Mouse (Mus musculus): ENCODE data around the gene Rbm8a. TPM values are rescaled to one million over a fixed set of nuclear protein-coding genes. Genes with fewer than 3 reads are reported as not detected.
"Not testable (repeated sequence)": the region's sequence is repeated elsewhere in the genome, so short reads cannot be mapped to it uniquely, and the experiment has no call there.

The Rbm8a gene
- total and polyA plus RNA-seq, 3 experiments, result 231 to 363 TPM; not detected in 1

- no peaks in the 10 kb centered on the region for H3K9me3 ChIP-seq (replicated peaks; ENCODE audit: insufficient read depth, low read length)
- H3K9ac ChIP-seq (ENCODE audit: control insufficient read depth, low read depth, low read length, poor library complexity, severe bottlenecking), result no peak overlapping the region
- H3K79me2 ChIP-seq (ENCODE audit: control insufficient read depth, insufficient read depth, low read length, poor library complexity), result no peaks in the 10 kb centered on the region
- peak; percentile 80 for DNase-seq (ENCODE audit: low read depth, low spot score)
- H3K4me1 ChIP-seq (ENCODE audit: control insufficient read depth in 1 of 2, insufficient read depth in 2 of 2, low read length in 2 of 2), result peaks cover 0 to 14% of the 10 kb centered on the region in 2 experiments; a peak in 2 of 4 replicates
- no peaks in the 10 kb centered on the region for H3K36me3 ChIP-seq (ENCODE audit: control insufficient read depth in 1 of 2, insufficient read depth in 2 of 2, low read length in 2 of 2)
- TF ChIP-seq SMC3 (IDR thresholded peaks at IDR 0.05; ENCODE audit: low read depth, low read length) (peak; percentile 79), ZC3H11A (IDR thresholded peaks at IDR 0.05; ENCODE audit: low read depth, low read length) (peak; percentile 62), USF1 (IDR thresholded peaks at IDR 0.05; ENCODE audit: low read depth, low read length) (0 out of 2 replicates have a peak, but pooled peaks have one; percentile 10), TAL1 (IDR thresholded peaks at IDR 0.05; ENCODE audit: low read length) (no peak), RAD21 (IDR thresholded peaks at IDR 0.05; ENCODE audit: low read depth, low read length) (peak; percentile 76), ELF1 (IDR thresholded peaks at IDR 0.05; ENCODE audit: low read depth, low read length) (0 out of 2 replicates have a peak, but pooled peaks have one; percentile 25), UBTF (IDR thresholded peaks at IDR 0.05; ENCODE audit: borderline replicate concordance, insufficient read depth, low read depth, low read length) (no peak), SIN3A (IDR thresholded peaks at IDR 0.05; ENCODE audit: low read length) (0 out of 2 replicates have a peak, but pooled peaks have one; percentile 28), CTCF (IDR thresholded peaks at IDR 0.05 in 2 of 3, conservative IDR thresholded peaks at IDR 0.05 in 1 of 3; ENCODE audit: control insufficient read depth in 1 of 3, insufficient read depth in 1 of 3, low read depth in 2 of 3, low read length in 3 of 3, poor library complexity in 1 of 3, severe bottlenecking in 1 of 3) (peak; percentile 81 to 89 (median 85))
- no peak overlapping the region for H3K27ac ChIP-seq (ENCODE audit: control insufficient read depth, low read depth, low read length)
- no peak overlapping the region for H3K4me3 ChIP-seq (ENCODE audit: control insufficient read depth in 1 of 2, insufficient read depth in 1 of 2, low read depth in 2 of 2, low read length in 2 of 2)
- H3K27me3 ChIP-seq (ENCODE audit: control insufficient read depth in 1 of 2, insufficient read depth in 2 of 2, low read length in 2 of 2), result no peaks in the 10 kb centered on the region
Measured at GRCm38 (mm10) chr3:96663432-96664239, 33.9 kb downstream of the Rbm8a start.

GRCm38 (mm10) chr3:96665732-96666363, 36.1 kb downstream of the Rbm8a start:
- H3K79me2 ChIP-seq (ENCODE audit: control insufficient read depth, insufficient read depth, low read length, poor library complexity); H3K27me3 ChIP-seq (ENCODE audit: control insufficient read depth in 1 of 2, insufficient read depth in 2 of 2, low read length in 2 of 2); H3K9me3 ChIP-seq (replicated peaks; ENCODE audit: insufficient read depth, low read length); H3K27ac ChIP-seq (ENCODE audit: control insufficient read depth, low read depth, low read length); H3K4me3 ChIP-seq (ENCODE audit: control insufficient read depth in 1 of 2, insufficient read depth in 1 of 2, low read depth in 2 of 2, low read length in 2 of 2); H3K9ac ChIP-seq (ENCODE audit: control insufficient read depth, low read depth, low read length, poor library complexity, severe bottlenecking): not testable (repeated sequence)
- TF ChIP-seq ZNF384 (IDR thresholded peaks at IDR 0.05; ENCODE audit: low read depth, low read length), result 0 out of 2 replicates have a peak, but pooled peaks have one; percentile 54
- peak; percentile 93 for TF ChIP-seq TBP (IDR thresholded peaks at IDR 0.05; ENCODE audit: low read depth, low read length)
- TF ChIP-seq GATA1 (IDR thresholded peaks at IDR 0.05; ENCODE audit: low read depth, low read length), result peak; percentile 58
- H3K36me3 ChIP-seq (ENCODE audit: control insufficient read depth in 1 of 2, insufficient read depth in 2 of 2, low read length in 2 of 2), result peaks cover 0 to 10% of the 10 kb centered on the region in 2 experiments; a peak in 2 of 4 replicates
- peaks cover 2 to 14% of the 10 kb centered on the region in 2 experiments for H3K4me1 ChIP-seq (ENCODE audit: control insufficient read depth in 1 of 2, insufficient read depth in 2 of 2, low read length in 2 of 2)
- peak; percentile 46 for DNase-seq (ENCODE audit: low read depth, low spot score)

Measured in MEL (cell line).